Mouse (Mus musculus): ENCODE measurements at regions not wholly inside any gene's neighbourhood (a gene's known extent, or its start where the extent isn't known, plus 50 kb on each side); places are given as distances from the start of the nearest gene placed in this dataset.
"Not testable (repeated sequence)": the region's sequence is repeated elsewhere in the genome, so short reads cannot be mapped to it uniquely, and the experiment has no call there.

DNA sequence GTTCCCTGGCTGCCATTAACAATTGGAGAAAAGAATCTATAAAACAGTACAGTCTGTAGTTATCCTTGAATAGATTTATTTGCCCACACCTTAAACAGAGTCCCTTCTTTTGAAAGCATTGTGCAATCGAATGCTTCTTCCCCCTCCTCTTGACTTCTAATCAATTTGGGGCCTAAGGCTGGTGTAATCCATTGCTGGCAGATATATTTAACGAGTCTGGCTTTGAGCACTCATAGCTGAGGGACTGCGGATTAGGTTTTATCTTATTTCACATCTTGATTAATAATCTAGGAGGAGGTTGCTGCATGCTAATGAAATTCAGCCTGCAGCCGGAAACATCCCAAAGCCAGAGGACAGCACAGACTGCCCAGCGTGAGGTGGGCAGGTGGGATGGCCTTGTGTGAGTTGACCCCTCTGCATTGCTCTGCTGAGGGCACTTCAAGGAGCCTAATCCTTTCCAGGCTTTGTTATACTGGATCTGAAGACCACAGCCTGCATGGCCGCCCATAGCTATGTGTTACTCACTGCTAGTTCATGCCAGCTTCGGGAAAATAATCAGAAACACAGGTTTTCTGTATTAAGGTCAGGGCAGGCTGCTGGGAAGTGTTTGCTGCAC lies 163.6 kb downstream of the Mterf1b start:
- no peak for DNase-seq

DNA sequence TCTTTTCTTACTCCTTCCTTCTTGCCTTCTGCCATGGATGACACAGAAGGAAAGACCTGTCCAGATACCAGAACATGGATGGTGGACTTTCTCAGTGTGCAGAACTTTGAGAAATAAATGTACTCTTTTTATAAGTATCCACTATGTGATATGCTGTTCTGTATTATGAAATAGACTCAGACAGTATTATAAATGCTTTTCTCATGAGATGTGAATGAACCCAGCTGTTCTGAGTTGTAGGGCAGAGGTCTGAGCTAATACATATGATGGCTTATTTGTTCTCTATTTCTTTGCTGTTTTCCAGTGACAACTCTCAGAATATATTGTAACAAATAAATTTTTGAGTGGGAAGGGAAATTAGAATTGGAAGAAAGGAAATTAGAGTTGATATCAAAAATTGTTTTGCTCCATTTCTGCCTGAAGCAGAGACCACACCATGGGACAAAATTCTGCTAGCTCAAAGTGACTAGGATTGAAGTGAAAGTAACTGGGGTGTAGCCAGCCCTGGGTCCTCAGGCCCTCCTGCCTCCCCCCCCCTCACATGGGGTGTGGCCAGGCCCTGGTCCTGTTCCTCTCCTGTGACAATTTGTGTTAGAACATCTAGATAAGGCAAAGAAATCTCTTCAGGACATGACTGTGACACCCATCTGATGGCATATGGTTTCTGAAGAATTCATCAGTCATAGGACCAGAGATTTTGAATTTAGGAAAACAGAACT lies 164.5 kb downstream of the Mterf1b start:
- DNase-seq = not testable (repeated sequence)

DNA sequence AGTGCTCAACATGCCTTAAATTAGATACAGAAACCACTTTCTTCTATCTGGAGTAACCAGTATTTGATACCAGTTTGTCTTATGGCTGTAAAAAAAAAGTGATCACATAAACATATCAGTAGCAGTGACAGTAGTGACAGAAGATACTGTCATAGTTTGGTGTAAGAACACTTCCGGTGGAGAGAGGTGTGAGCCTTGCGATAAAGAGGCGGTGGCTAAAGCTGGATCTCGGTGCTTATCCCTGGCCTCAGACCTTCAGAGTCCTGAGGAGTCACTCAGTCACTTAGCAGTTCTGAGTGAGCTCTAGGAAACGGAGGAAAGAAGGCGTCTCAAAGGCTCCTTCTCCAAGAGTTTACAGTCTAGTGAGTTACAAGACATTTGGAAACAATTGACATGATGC lies 169.4 kb downstream of the Mterf1b start:
- DNase-seq = not testable (repeated sequence)

DNA sequence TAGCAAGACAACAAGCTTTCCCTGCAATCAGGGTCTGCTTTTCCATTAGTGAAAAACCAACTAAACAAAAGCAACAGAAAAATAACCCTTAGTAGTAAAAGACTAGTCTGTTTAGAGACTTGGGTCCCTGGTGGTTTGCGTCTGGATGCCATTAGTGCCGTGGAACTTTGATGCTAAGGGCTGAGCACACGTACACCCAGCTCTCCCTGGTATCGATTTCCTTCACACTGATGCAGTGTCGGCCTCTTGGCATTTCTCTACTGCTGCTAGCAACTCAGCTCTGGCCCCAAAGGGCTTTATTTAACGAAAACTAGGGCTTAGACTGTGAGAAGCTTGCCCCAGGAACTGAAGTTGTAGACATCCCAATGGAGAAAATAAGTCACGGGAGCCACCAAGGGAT lies 192.6 kb downstream of the Mterf1b start:
- DNase-seq = not testable (repeated sequence)

DNA sequence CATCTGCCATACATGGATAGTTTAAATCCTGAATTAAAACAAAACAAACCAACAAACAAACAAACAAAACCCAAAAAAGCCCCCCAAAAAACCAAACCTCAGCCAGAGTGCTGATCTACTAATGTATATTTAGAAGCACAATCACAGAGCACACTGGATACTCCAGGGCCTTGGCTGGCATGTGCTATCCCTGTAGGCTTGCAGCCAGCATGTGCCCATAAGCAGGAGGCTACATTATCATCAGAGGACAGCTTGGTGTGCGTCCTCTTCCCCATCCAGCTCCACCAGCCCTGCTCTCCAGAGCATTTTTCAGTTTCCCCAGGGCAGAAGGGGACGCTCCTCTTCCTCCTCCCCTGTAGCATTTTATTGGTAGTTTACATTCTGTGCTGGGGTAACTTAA lies 198.9 kb downstream of the Mterf1b start:
- DNase-seq = peak; percentile 47 to 48

DNA sequence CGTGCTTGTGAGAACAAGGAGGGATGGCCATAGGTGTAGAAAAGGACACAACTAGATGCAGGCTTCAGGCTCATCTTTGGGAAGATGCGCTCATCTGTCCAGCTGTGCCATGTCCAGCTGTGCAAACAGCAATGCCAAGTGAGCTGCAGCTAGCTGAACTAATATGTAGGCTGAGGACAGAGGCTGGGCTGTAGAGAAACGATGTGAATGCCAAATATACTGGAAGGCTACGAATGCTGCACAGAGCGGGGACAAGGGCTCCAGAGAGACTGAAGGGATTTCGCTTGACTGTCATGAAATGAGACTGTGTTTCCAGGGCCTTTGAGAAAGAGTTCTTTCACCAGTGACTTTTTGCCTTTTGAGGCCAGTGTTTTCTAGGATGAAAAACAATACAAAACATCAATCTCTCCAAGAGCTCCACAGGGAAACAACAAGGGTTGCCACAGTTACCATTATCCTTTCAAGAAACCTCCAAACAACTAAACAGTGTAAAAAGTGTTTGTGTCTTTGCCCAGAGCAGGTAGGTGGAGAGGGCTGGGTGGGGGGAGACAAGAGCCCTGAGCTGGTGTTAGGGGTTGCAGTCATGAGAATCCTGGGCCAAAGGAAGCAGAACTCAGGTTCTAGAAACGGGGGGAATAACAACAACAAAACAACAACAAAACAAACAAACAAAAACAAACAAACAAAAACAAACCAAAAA lies 202.3 kb downstream of the Mterf1b start:
- not testable (repeated sequence) for DNase-seq

DNA sequence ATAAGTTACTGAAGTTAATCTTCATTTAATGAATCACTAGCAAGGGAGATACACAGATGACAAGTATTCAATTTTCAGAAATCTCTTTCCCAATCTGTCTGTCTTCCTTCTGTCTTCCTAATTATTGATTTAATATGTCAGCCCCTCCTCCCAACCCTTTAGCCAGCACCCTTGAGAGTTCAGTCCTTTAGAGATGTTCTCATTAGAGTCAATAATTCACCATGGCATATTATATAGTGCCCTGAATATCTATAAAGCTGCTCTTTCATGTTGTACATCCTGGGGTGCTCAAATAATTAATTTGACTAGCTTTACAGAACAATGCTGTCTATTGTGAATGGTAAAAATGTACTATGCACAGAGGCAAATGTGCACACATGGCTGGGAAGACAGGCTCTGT lies 205.9 kb downstream of the Mterf1b start:
- no peak for DNase-seq

DNA sequence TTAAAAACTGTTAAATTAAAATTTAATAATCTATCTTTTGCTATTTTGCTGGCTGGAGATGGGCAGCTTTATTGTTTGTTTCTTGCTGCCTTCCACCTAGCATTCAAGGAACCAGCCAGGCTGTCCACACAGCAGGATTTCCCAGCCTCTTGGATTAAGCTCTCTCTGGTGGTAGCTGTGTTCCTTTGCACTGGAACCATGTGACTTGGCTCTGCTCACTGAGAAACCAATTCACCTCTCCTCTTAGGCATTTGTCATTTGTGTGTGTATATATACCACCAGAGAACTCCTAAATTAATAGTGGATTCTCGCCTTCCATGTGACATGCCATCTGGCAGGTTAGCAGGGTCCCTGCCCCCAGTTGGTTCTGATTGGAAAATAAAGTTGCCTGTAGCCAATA lies 225.6 kb downstream of the Mterf1b start:
- DNase-seq = peak; percentile 39 to 50
